Mouse (Mus musculus): ENCODE measurements around the gene Colca2.

Colca2 gene

GRCm38 (mm10) chr9:51271073-51271472 is 7.3 kb downstream of the Colca2 start:
- DNase-seq = no peak

- no peak for DNase-seq
Observed at GRCm38 (mm10) chr9:51268852-51269251, 9.5 kb downstream of the Colca2 start.

- no peak for DNase-seq
Observed at GRCm38 (mm10) chr9:51258426-51258825, 19.9 kb downstream of the Colca2 start.

- DNase-seq = no peak
Observed at GRCm38 (mm10) chr9:51256780-51257502, 21.4 kb downstream of the Colca2 start.

- no peak for DNase-seq
Observed at GRCm38 (mm10) chr9:51238741-51239385, 39.5 kb downstream of the Colca2 start.

GRCm38 (mm10) chr9:51232163-51232562 is 46.2 kb downstream of the Colca2 start:
- no peak for DNase-seq

GRCm38 (mm10) chr9:51230701-51231389 is 47.5 kb downstream of the Colca2 start:
- no peak for DNase-seq

GRCm38 (mm10) chr9:51225636-51226166 is 52.7 kb downstream of the Colca2 start:
- no peak for DNase-seq

All from lung, postnatal 4 days (tissue).